Mouse (Mus musculus) ES-E14 (cell line): Measurements from ENCODE around the gene Sipa1.

Experiments
- CHD2 ChIP-seq: IDR thresholded peaks from 2 replicates; pipeline ENCODE4 v1.6.1; 2014; ENCODE audit warnings: mild to moderate bottlenecking, low read depth, low read length, inconsistent platforms
- MAFK ChIP-seq: IDR thresholded peaks from 2 replicates; pipeline ENCODE4 v1.6.1; 2014; ENCODE audit warnings: mild to moderate bottlenecking, low read depth, low read length, inconsistent platforms; ENCODE audit not compliant: insufficient read depth
- ZC3H11A ChIP-seq: IDR thresholded peaks from 2 replicates; pipeline ENCODE4 v1.6.1; 2012; ENCODE audit warnings: low read depth, mild to moderate bottlenecking, inconsistent platforms, low read length, borderline replicate concordance
- ZNF384 ChIP-seq: IDR thresholded peaks from 2 replicates; pipeline ENCODE4 v1.6.1; 2012; ENCODE audit warnings: low read depth, low read length, inconsistent platforms

GRCm38 (mm10) chr19:5692086-5692912, 28.8 kb upstream of the Sipa1 start:
- no peak for TF ChIP-seq ZNF384
- no peak for TF ChIP-seq CHD2
- TF ChIP-seq MAFK, result no peak
- TF ChIP-seq ZC3H11A, result no peak
